32 mouse cellular contexts compared by ENCODE assay signal in genomic region chr4:43795296-43795695, GRCm38 (mm10). TPM values are rescaled to one million over a fixed set of nuclear protein-coding genes. Genes with fewer than 3 reads are reported as not detected.
"Had no signal": no experiment of that assay in that cellular context is flagged by ENCODE, and none has a peak within 500 bp of the region (broad histone marks: within the 10 kb centered on the region; RNA-seq: fewer than 3 reads in every experiment).

No protein-coding gene starts in this region.

- H3K4me3 ChIP-seq: gastrocnemius, adult 2 months; heart, embryonic 10.5 days; heart, embryonic 12.5 days; hindbrain, embryonic 13.5 days; hindbrain, embryonic 15.5 days; kidney, embryonic 15.5 days; layer of hippocampus, adult 2 months; limb, embryonic 13.5 days; limb, embryonic 15.5 days; liver, embryonic 12.5 days had no signal

- H3K9me3 ChIP-seq: heart, embryonic 10.5 days; heart, embryonic 12.5 days; hindbrain, embryonic 15.5 days; kidney, embryonic 15.5 days; limb, embryonic 15.5 days; liver, embryonic 12.5 days had no signal

- H3K36me3 ChIP-seq: heart, embryonic 10.5 days; heart, embryonic 12.5 days; hindbrain, embryonic 13.5 days; hindbrain, embryonic 15.5 days; kidney, embryonic 15.5 days; limb, embryonic 13.5 days; limb, embryonic 15.5 days; liver, embryonic 12.5 days had no signal

- H3K27ac ChIP-seq: gastrocnemius, adult 2 months; heart, embryonic 10.5 days; hindbrain, embryonic 13.5 days; hindbrain, embryonic 15.5 days; hindbrain, postnatal 0 days; kidney, embryonic 15.5 days; kidney, postnatal 0 days; layer of hippocampus, adult 2 months; limb, embryonic 13.5 days; limb, embryonic 15.5 days; liver, embryonic 12.5 days; liver, embryonic 14.5 days had no signal

- H3K4me1 ChIP-seq: heart, embryonic 10.5 days; heart, embryonic 12.5 days; hindbrain, embryonic 13.5 days; hindbrain, embryonic 15.5 days; kidney, embryonic 15.5 days; limb, embryonic 13.5 days; limb, embryonic 15.5 days; liver, embryonic 12.5 days had no signal

- DNase-seq: gastrocnemius, adult 2 months; gastrocnemius, postnatal 10 days; gastrocnemius, postnatal 25 days; heart, adult 18-20 months; heart, postnatal 10 days; kidney, adult 11 months; kidney, adult 2 months; kidney, adult 9 months; kidney, postnatal 25 days; kidney, postnatal 4 days; left cerebral cortex, postnatal 4 days; lung, adult 18-20 months had no signal

- H3K27me3 ChIP-seq: heart, embryonic 12.5 days; hindbrain, embryonic 13.5 days; hindbrain, embryonic 15.5 days; kidney, embryonic 15.5 days; limb, embryonic 13.5 days; limb, embryonic 15.5 days; liver, embryonic 12.5 days had no signal

RNA-seq across cellular contexts. Expression of gene Olfr159, which starts 24.5 kb away (rescaled TPM):
- polyA plus RNA-seq: heart, embryonic 10.5 days; heart, embryonic 12.5 days; heart, embryonic 14.5 days; heart, embryonic 16.5 days; hindbrain, embryonic 11.5 days; hindbrain, embryonic 13.5 days; hindbrain, embryonic 15.5 days; hindbrain, postnatal 0 days; intestine, embryonic 14.5 days; intestine, embryonic 16.5 days; kidney, adult 2 months; kidney, embryonic 15.5 days; kidney, postnatal 0 days; limb, embryonic 11.5 days; limb, embryonic 13.5 days; limb, embryonic 15.5 days; liver, adult 2 months; liver, embryonic 12.5 days; liver, embryonic 14.5 days; liver, embryonic 16.5 days had no signal

RNA-seq across cellular contexts. Expression of gene Olfr156, which starts 28.4 kb away (rescaled TPM):
- polyA plus RNA-seq: heart, embryonic 10.5 days; heart, embryonic 12.5 days; heart, embryonic 14.5 days; heart, embryonic 16.5 days; hindbrain, embryonic 11.5 days; hindbrain, embryonic 13.5 days; hindbrain, embryonic 15.5 days; hindbrain, postnatal 0 days; intestine, embryonic 14.5 days; intestine, embryonic 16.5 days; kidney, adult 2 months; kidney, embryonic 15.5 days; kidney, postnatal 0 days; limb, embryonic 15.5 days; liver, adult 2 months; liver, embryonic 12.5 days; liver, embryonic 14.5 days; liver, embryonic 16.5 days had no signal

RNA-seq across cellular contexts. Expression of gene Olfr157, which starts 44.7 kb away (rescaled TPM):
- polyA plus RNA-seq: heart, embryonic 10.5 days; heart, embryonic 12.5 days; heart, embryonic 14.5 days; heart, embryonic 16.5 days; hindbrain, embryonic 13.5 days; hindbrain, embryonic 15.5 days; hindbrain, postnatal 0 days; intestine, embryonic 14.5 days; intestine, embryonic 16.5 days; kidney, adult 2 months; kidney, embryonic 15.5 days; limb, embryonic 11.5 days; limb, embryonic 13.5 days; limb, embryonic 15.5 days; liver, adult 2 months; liver, embryonic 12.5 days; liver, embryonic 14.5 days; liver, embryonic 16.5 days had no signal

RNA-seq across cellular contexts. Expression of gene Olfr155, which starts 56.1 kb away (rescaled TPM):
- polyA plus RNA-seq: heart, embryonic 10.5 days; heart, embryonic 12.5 days; heart, embryonic 14.5 days; heart, embryonic 16.5 days; hindbrain, embryonic 11.5 days; hindbrain, embryonic 13.5 days; hindbrain, embryonic 15.5 days; hindbrain, postnatal 0 days; intestine, embryonic 14.5 days; intestine, embryonic 16.5 days; kidney, adult 2 months; kidney, embryonic 15.5 days; kidney, postnatal 0 days; limb, embryonic 11.5 days; limb, embryonic 13.5 days; limb, embryonic 15.5 days; liver, adult 2 months; liver, embryonic 12.5 days; liver, embryonic 14.5 days; liver, embryonic 16.5 days had no signal
